Mouse (Mus musculus): ENCODE measurements around the gene Gfer.

Gene Gfer

GRCm38 (mm10) chr17:24696011-24696697 is at the start of gene Gfer, which contains the start of gene Noxo1:
Gfer (minus strand) TSS chr17:24696156.
Noxo1 (plus strand) TSS chr17:24696234.
- peak; percentile 89 for DNase-seq

- no peak for DNase-seq
Measured at GRCm38 (mm10) chr17:24744381-24744780, 48.4 kb upstream of the Gfer start.

DNA sequence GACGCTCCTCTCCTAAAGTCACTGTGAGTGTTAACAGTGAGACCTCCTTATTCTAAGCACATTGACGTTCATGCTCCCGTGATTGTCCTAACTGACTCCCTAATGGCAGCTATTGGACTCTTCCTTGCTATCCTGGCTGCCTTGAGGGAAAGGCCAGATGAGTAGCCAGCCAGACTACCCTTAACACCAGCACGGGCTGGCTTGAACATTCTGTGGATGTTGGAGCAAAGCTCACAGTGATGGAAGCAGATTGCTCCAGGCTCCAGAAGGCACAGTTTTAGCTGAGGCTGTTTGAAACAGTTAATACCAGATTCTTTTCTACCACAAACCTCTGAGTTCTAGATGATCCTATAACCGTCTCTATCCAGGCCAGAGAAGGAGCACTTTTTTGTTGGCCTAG is 47.9 kb upstream of the Gfer start:
- no peak for DNase-seq

GRCm38 (mm10) chr17:24742307-24742706 is 46.4 kb upstream of the Gfer start:
- no peak for DNase-seq

DNA sequence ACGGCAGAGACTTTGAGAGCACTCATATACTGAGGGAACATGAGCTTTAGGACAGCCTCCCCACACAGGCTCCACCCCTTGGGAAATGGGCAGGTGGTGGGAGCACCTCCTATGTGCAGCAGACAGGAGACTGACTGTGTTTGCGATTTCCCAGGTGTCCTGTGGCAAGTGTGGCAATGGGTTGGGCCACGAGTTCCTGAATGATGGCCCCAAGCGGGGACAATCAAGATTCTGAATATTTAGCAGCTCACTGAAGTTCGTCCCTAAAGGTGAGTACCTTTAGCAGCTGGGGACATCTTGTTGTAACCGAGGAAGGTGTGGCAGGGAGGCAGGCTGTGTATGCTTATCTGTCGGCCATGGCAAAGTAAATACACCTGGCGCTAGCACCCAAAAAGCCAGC is 44.0 kb upstream of the Gfer start:
- DNase-seq: no peak

DNA sequence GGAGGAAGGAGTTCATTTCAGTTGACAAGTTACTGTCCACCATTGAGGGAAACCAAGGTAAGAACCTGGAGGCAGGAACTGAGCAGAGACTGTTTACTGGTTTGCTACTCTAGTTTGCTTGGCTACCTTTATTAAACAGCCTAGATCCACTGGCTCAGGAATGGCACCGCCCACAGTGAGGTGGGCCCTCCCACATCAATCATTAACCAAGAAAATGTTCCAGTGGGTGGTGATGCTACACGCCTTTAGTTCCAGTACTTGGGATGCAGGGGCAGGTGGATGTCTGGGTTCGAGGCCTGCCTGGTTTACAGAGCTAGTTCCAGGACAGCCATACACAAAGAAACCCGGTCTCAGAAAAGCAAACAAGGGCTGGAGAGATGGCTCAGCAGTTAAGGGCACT is 42.3 kb upstream of the Gfer start:
- DNase-seq: no peak

DNA sequence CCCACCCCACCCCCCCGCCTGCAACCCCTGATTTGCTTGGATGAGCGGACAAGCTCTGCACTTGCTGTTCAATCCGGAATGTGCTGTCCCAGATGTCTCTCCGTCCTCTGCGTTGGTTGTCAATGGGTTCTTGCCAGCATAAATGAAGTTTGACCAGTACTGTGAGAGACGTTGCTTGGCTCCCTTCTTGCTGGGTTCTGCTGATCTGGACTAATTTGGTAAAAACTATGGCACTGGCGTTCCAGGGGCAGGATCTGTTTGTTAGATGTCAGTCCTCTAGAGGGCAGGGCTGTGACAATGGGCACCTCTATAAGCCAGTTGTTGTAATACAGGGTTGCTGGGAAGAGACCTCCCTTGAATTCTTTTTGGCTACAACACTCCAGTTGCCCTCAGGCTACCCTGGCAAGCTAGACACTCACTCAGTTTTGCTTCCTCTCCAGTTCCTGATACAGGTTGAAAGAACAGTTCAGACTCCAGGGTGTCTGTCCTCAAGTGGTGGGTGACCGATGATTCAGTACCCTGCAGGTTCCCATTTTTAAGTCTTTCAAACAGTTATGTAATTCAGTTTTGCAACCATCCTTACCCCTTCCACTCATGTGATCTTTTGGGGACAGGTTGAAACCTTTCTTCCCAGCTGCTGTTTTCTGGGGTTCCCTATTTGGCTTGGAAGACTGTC is 41.3 kb upstream of the Gfer start:
- DNase-seq: no peak

DNA sequence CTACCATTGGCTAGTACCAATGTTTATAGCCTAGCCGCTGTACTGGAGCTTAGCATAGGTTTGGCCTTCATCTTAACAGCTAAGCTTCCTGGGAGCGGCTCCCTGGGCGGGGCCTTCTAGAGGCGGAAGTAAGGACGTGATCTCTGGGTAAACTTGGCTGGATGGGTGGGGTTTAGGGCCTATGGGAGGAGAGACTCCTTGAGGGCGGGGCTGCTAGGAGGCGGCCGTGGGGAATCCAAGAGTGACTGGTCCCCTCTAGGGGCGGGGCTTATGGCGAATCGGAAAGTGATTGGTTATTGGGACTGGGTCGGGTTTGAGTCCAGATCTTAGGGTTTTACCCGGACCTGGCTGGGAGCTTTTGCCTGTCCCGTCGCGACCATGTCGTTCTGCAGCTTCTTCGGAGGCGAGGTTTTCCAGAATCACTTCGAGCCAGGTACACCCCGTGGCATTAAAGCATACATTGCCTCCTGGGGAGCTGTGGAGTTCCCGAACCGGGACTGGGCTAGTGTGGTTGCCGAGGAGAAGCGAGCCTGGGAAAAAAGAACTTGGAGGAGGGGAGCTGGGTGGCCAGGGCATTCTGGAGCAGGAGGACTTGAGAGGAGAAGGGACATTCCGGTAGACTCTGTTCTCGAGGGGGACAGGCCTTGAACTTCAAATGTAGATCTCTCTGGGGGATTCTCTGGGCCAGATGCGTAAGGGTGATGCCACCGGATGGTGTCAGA is 40.5 kb upstream of the Gfer start, which contains the start of gene Msrb1:
Gene Msrb1, plus strand, starts transcription at position 313 of the 722 bp plus-strand sequence.
- DNase-seq: peak; percentile 96

DNA sequence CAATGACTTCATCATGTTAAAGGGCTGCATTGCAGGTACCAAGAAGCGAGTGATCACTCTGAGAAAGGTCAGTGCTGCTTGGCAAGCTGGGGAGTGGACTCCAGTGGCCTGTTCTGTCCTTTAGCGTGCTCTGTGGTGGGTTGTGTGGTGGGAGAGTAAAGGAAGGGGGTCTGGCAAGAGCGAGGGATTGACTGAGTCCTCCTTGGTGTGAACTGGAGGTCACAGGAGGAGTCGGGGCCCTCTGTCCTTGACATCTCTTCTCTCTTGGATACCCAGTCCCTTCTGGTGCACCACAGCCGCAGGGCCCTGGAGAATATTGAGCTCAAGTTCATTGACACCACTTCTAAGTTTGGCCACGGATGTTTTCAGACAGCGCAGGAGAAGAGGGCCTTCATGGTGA is 39.5 kb upstream of the Gfer start:
- peak; percentile 32 for DNase-seq

DNA sequence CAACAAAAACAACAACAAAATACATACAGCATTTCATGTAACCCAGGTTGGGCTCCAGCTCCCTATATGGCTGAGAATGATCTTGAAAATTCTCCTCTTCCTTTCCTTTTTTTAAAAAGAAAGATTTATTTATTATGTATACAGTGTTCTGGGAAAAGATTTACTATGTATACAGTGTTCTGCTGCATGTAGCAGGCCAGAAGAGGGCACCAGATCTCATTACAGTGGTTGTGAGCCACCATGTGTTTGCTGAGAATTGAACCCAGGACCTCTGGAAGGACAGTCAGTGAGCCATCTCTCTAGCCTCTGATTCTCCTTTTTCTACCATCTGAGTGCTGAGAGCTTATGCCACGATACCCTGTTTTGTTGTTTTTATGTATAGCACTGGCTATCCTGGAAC is 38.6 kb upstream of the Gfer start:
- no peak for DNase-seq

DNA sequence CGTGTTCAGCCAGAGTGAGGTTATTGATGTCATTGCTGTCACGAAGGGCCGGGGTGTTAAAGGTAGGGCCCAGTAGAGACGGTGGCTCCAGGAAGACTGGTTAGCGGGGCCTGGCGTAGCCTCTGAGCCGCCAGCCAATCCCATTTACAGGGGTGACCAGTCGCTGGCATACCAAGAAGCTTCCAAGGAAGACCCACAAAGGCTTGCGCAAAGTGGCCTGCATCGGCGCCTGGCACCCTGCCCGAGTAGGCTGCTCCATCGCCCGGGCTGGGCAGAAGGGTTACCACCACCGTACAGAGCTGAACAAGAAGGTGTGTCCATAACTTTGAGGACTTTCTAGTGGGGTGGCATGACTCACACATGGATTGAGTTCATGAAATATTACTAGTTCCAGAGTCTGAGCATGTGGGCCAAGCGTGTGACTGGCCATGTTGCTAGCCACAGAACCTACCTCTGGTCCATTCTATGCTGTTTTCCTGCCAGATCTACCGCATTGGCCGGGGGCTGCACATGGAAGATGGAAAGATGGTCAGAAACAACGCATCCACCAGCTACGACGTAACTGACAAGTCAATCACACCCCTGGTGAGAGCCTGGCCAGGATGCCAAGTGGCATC is 37.6 kb upstream of the Gfer start:
- no peak for DNase-seq

DNA sequence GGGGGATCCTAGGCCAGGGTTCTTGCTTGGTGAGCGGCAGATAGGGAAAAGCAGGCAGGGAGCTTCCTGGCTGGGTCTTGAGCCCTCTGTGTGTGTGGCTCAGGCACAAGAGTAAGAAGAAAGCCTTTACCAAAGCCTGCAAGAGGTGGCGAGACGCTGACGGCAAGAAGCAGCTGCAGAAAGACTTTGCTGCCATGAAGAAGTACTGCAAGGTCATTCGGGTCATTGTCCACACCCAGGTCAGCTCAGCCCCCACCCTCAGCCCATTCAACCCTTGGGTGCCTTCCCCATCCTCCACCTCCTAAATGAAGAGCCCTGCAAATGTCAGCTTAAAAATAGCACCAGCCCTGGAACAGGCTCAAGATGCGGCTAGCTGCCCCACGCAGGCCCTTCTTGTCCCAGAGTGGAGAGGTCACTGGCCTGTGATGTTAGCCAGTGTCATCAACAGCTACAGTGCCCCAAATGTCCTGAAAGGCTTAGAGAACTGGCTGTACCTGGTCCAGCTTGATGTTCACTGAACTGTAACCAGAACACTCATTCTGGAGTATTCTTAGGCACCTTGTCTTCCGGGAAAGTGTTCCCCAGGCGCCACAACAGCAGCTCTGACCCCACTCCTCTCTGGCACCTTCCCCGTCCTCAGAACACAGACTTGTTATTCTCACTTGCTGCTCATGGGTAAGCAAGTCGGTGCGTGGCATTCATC is 36.4 kb upstream of the Gfer start:
- DNase-seq: no peak

DNA sequence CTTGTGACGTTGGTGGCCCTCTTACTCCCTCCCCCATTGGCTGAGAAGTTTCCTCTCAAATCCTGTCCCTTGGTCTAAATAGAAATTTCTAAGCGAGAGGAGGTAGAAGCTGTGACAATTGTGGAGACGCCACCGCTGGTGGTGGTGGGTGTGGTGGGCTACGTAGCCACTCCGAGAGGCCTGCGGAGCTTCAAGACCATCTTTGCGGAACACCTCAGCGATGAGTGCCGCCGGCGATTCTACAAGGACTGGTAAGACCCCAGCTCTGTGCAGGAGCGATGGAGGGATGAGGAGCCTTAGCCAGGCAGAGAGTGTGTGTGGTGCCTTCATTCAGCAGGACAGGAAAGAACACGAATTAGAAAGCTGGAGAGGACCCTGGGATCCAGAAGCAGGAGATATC is 34.8 kb upstream of the Gfer start:
- no peak for DNase-seq

DNA sequence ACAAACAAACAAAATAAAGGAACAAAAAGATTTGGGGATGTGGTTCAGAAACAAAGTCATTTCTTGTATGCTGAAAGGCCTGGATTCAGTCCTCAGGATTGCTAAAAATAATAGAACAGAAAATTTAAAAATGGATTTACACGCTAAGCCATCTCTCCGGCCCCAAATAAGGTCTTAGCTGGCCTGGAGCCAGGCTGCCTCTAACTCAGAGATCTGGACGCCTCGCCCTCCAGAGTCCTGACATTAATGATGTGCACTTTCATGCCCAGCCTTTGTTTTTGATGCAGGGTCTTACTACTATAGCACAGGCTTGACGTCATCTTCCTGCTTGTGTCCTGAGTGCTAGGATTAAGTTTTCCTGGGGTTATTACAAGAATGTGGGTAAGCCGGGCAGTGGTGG is 33.1 kb upstream of the Gfer start:
- DNase-seq: no peak

DNA sequence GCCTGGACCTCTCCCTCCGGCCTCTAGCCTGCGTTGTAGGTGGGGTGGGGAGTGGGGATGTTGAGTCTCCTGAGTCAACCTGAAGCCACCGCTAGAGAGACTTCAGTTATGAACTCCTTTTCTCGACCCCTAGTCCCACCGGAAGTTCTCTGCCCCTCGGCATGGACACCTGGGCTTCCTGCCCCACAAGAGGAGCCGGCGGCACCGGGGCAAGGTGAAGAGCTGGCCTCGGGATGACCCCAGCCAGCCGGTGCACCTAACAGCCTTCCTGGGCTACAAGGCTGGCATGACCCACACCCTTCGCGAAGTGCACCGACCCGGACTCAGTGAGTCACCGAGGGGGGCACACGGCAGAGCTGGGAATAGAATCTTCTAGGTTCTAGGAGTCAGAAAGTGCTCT is 32.2 kb upstream of the Gfer start:
- DNase-seq: no peak

GRCm38 (mm10) chr17:24727618-24728017 is 31.7 kb upstream of the Gfer start, which contains the start of gene Rpl3l:
Rpl3l (plus strand) TSS chr17:24727820.
- DNase-seq: no peak

GRCm38 (mm10) chr17:24725637-24726390 is 29.9 kb upstream of the Gfer start:
- DNase-seq: no peak

GRCm38 (mm10) chr17:24724184-24724583 is 28.2 kb upstream of the Gfer start, which contains the start of gene Ndufb10:
Ndufb10 (minus strand) TSS chr17:24724478.
- DNase-seq: peak; percentile 94

DNA sequence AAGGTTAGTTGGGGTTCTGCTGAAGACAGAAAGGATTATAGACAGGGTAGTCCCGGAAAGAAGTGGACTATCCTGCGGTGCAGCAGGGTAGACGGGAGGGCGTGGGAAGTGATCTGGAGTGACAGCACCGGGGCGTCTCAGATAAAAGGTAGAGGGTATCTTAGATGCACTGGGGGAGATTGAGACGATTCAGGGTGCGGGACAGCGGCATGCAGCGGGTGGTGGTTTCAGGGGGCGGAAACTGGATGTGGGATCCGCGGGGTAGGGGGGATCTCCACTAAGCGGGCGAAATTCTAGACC is 27.9 kb upstream of the Gfer start:
- no peak for DNase-seq

DNA sequence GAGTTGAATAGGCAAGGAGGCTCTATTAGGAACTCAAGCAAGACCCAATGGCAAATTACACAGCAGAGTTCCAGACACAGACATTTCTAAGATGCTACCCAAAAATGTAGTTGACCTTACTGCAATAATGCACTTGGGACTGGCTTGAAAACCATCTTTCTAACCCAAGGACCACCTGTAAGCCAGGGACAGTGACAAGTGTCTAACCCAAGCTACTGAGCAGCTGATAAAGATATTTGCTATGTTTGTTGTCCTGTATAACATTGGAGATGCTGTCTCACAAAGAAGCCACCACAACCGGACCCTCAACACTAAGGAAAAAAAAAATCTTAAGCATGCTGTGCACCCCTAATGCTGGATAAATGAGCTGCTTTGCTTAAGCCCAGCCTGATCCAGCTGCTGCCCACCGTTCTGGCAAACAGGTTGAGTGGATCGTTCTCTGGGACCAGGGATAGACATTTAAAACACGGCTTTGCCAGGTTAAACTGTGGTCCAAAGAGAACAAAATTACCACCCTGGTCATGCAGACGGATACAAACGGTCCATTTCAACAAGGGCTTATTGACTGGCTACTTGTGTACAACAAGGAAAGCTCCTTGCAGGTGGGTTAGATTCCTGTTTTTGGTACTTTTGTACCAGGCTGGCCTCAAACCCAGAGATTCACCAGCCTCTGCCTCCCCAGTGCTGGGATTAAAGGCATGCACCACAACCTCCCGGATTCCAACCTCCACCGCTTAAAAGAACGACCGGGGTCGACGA is 27.3 kb upstream of the Gfer start:
- DNase-seq: no peak

GRCm38 (mm10) chr17:24722220-24722924 is 26.4 kb upstream of the Gfer start:
- DNase-seq: no peak
